Mouse (Mus musculus) ES-E14 (cell line): Measurements from ENCODE around the gene Tap2. TPM values are rescaled to one million over a fixed set of nuclear protein-coding genes. Genes with fewer than 3 reads are reported as not detected.

Experiments used
- DNase-seq: peaks from one replicate; pipeline ENCODE4 v3.0.0-alpha.2; 2013; ENCODE audit warnings: low read depth, low spot score
- H3K27ac ChIP-seq: 2 replicates; pipeline ENCODE4 v1.5.1; 2012; ENCODE audit warnings: low read depth, mild to moderate bottlenecking, low read length, moderate library complexity, mixed read lengths; ENCODE audit not compliant: poor library complexity, insufficient read depth, severe bottlenecking
- H3K36me3 ChIP-seq: 2 replicates; pipeline ENCODE4 v1.6.1; 2012; ENCODE audit warnings: mild to moderate bottlenecking, low read length, moderate library complexity, mixed read lengths; ENCODE audit not compliant: control insufficient read depth, poor library complexity, insufficient read depth, severe bottlenecking
- H3K4me1 ChIP-seq, 2 experiments: fragments of 150-350 bp in 1 of 2; sonication (generic) in 1 of 2; 2 replicates each; pipeline ENCODE4 v1.6.1; 2012; ENCODE audit warnings: low read length in 2 of 2, mild to moderate bottlenecking in 1 of 2, mixed read lengths in 1 of 2; ENCODE audit not compliant: control insufficient read depth in 2 of 2, insufficient read depth in 2 of 2, poor library complexity in 1 of 2
- H3K4me3 ChIP-seq, 2 experiments: fragments of 150-350 bp in 1 of 2; sonication (generic) in 1 of 2; 2 replicates each; pipeline ENCODE4 v1.5.1; 2012; ENCODE audit warnings: low read length in 2 of 2, low read depth in 1 of 2, mild to moderate bottlenecking in 1 of 2, mixed read lengths in 1 of 2; ENCODE audit not compliant: insufficient read depth in 1 of 2, poor library complexity in 1 of 2, severe bottlenecking in 1 of 2
- H3K9ac ChIP-seq: 2 replicates; pipeline ENCODE4 v1.6.1; 2012; ENCODE audit warnings: low read depth, mild to moderate bottlenecking, low read length, mixed read lengths; ENCODE audit not compliant: poor library complexity, insufficient read depth, severe bottlenecking
- H3K9me3 ChIP-seq: fragments of 150-350 bp; sonication (generic); 2 replicates; pipeline ENCODE4 v1.6.1; 2012; ENCODE audit warnings: low read depth, mild to moderate bottlenecking, low read length; ENCODE audit not compliant: control insufficient read depth, insufficient read depth
- CHD2 ChIP-seq: IDR thresholded peaks from 2 replicates; pipeline ENCODE4 v1.6.1; 2014; ENCODE audit warnings: mild to moderate bottlenecking, low read depth, low read length, inconsistent platforms
- HCFC1 ChIP-seq: IDR thresholded peaks from 2 replicates; pipeline ENCODE4 v1.6.1; 2012; ENCODE audit warnings: low read length, inconsistent platforms, borderline replicate concordance; ENCODE audit not compliant: insufficient read depth
- MAFK ChIP-seq: IDR thresholded peaks from 2 replicates; pipeline ENCODE4 v1.6.1; 2014; ENCODE audit warnings: mild to moderate bottlenecking, low read depth, low read length, inconsistent platforms; ENCODE audit not compliant: insufficient read depth
- ZC3H11A ChIP-seq: IDR thresholded peaks from 2 replicates; pipeline ENCODE4 v1.6.1; 2012; ENCODE audit warnings: low read depth, mild to moderate bottlenecking, inconsistent platforms, low read length, borderline replicate concordance
- ZNF384 ChIP-seq: IDR thresholded peaks from 2 replicates; pipeline ENCODE4 v1.6.1; 2012; ENCODE audit warnings: low read depth, low read length, inconsistent platforms
- in situ Hi-C, 2 experiments: fragments of 600-800 bp; cut with MboI; formaldehyde crosslinking; loops; one replicate each; pipeline ENCODE4 v1.15.1; 2025; ENCODE audit warnings: low sequenced_read_pairs in 2 of 2, inconsistent platforms in 1 of 2; ENCODE audit not compliant: unreplicated experiment in 2 of 2
- total RNA-seq: library from RNA; depleted of rRNA; stranded (reverse); fragments of 300-350 nt; gene quantifications from 2 replicates; pipeline ENCODE4 v1.2.3, GENCODE M21; 2012

The Tap2 gene
- total RNA-seq, 1 experiment = 4.0 TPM

DNA sequence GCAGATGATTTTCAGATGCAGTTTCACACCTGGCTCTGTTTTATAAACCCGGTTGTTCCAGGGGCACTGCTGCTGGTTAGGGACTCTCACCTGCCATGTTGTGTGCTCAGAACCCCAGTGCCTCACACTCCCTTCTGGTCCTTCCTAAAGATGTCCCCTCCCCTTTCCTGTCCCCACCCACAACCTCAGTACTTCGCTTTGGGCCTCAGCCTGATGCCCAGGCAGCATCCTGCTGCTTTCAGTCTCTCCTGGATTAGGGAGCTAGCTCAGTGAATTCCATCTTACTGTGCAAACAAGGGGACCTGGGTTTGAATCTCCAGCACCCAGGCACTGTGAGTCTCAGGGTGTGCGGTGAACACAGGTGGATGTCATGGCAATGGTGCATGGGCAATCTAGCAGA is 4.1 kb downstream of the Tap2 start:
- H3K9ac ChIP-seq = no peak overlapping the region
- no peaks in the 10 kb centered on the region for H3K9me3 ChIP-seq
- DNase-seq = no peak
- TF ChIP-seq MAFK = no peak
- TF ChIP-seq ZC3H11A = no peak
- TF ChIP-seq CHD2 = no peak
- TF ChIP-seq HCFC1 = no peak
- TF ChIP-seq ZNF384 = no peak
- in situ Hi-C loops = no loop called here
- no peak overlapping the region for H3K4me3 ChIP-seq
- no peak overlapping the region for H3K27ac ChIP-seq
- peaks cover 0 to 11% of the 10 kb centered on the region in 2 experiments; a peak in 1 of 4 replicates for H3K4me1 ChIP-seq
- H3K36me3 ChIP-seq = no peaks in the 10 kb centered on the region

DNA sequence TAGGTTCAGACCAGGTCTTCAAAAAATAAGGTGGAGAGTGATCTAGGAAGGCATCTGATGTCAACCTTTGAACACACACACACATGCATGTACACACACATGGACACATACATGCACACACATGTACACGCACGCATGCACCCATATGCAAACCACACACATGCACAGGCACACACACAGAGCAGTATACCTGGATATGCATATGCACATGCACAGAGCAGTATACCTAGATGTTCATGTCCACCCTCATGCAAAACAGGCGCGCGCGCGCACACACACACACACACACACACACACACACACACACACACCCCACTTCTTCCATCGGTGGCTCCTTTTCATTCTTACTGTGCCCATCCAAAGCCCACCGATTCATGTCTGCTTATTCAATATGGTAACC is 4.5 kb downstream of the Tap2 start:
- no peak overlapping the region for H3K4me3 ChIP-seq
- no peak overlapping the region for H3K27ac ChIP-seq
- TF ChIP-seq HCFC1 = no peak
- TF ChIP-seq CHD2 = no peak
- TF ChIP-seq ZC3H11A = no peak
- TF ChIP-seq ZNF384 = no peak
- no peak for TF ChIP-seq MAFK
- in situ Hi-C loops = no loop called here
- H3K9ac ChIP-seq = no peak overlapping the region
- DNase-seq = no peak
- H3K4me1 ChIP-seq = peaks cover 0 to 11% of the 10 kb centered on the region in 2 experiments; a peak in 1 of 4 replicates
- H3K9me3 ChIP-seq = no peaks in the 10 kb centered on the region
- H3K36me3 ChIP-seq = no peaks in the 10 kb centered on the region

DNA sequence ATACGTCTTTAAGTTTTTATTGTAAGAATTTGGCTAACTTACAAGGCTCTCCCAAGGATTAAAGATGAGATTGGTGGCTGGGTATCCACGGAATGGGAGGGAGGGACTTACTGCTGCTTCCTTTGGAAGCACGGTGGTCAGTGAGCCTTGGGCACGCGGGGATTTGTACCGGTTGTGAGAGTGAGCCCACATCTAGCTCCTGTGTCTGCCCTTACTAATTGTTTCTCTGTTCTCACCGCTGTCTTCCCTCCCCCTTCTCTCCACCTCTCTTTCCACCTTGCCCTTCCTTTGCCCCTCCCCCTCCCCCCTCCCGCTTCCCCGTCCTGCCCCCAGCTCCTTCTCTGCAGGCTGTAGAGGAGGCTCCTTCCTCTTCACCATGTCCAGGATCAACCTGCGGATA is 5.1 kb downstream of the Tap2 start:
- H3K9ac ChIP-seq = no peak overlapping the region
- no peak for DNase-seq
- no peak for TF ChIP-seq MAFK
- TF ChIP-seq CHD2 = no peak
- no peak overlapping the region for H3K4me3 ChIP-seq
- H3K4me1 ChIP-seq = peaks cover 0 to 11% of the 10 kb centered on the region in 2 experiments; a peak in 1 of 4 replicates
- in situ Hi-C loops = no loop called here
- H3K9me3 ChIP-seq = no peaks in the 10 kb centered on the region
- H3K36me3 ChIP-seq = no peaks in the 10 kb centered on the region
- no peak overlapping the region for H3K27ac ChIP-seq

DNA sequence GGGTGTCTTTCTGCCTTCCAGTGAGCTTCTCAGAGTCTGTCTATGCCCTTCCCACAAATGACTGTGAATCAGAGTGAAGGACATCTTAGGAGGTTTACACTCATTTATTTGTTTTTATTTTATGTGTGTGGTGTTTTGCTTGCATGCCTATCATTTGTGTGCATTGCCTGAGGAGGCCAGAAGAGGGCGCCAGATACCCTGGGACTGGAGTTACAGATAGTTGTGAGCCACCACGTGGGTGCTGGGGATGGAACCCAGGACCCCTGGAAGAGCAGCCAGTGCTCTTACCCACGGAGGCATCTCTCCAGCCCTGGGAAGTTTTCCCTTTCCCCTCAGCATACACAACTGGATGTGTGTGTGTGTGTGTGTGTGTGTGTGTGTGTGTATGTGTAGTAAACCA is 6.4 kb downstream of the Tap2 start:
- Histone ChIP-seq H3K27ac (no peak overlapping the region), H3K4me3 (no peak overlapping the region), H3K9ac (no peak overlapping the region), H3K4me1 (peaks cover 0 to 9% of the 10 kb centered on the region in 2 experiments; a peak in 1 of 4 replicates), H3K36me3 (no peaks in the 10 kb centered on the region), H3K9me3 (no peaks in the 10 kb centered on the region)
- DNase-seq = no peak
- in situ Hi-C loops = no loop called here
- TF ChIP-seq HCFC1 = no peak
- TF ChIP-seq MAFK = no peak
- TF ChIP-seq CHD2 = no peak
- TF ChIP-seq ZNF384 = no peak
- no peak for TF ChIP-seq ZC3H11A

DNA sequence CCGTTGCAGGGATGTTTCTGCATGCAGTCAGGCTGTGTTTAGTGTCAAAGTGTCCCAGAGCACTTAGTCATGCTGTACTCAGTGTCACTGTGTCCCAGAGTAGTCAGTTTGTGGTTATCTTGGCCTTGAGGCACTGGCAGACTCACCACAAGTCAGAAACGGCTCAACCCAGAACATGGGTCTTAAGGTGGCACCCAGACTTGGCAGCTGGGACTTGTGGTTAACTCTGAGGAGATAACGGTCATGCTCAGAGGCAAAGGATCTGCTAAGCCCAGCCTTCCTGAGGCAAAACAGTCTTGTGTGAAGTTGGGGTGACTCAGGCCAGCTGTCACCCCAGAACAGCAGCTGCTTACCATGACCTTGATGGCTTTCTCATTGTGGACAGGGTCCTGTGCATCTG is 7.3 kb downstream of the Tap2 start:
- in situ Hi-C loops = no loop called here
- Histone ChIP-seq H3K36me3 (no peaks in the 10 kb centered on the region), H3K4me1 (peaks cover 0 to 7% of the 10 kb centered on the region in 2 experiments; a peak in 1 of 4 replicates), H3K9ac (no peak overlapping the region), H3K4me3 (no peak overlapping the region), H3K9me3 (no peaks in the 10 kb centered on the region), H3K27ac (no peak overlapping the region)
- no peak for DNase-seq
- no peak for TF ChIP-seq ZC3H11A
- no peak for TF ChIP-seq ZNF384
- TF ChIP-seq CHD2 = no peak
- TF ChIP-seq HCFC1 = no peak
